Mouse (Mus musculus) thymus, postnatal 36 days (tissue): ENCODE data around the gene Pde11a.

Experiments used
- DNase-seq, 2 experiments: peaks; one replicate each; pipeline ENCODE4 v3.0.0; 2022; ENCODE audit warnings: mixed read lengths in 2 of 2

The Pde11a gene

GRCm38 (mm10) chr2:76132983-76133382 lies 205.6 kb downstream of the Pde11a start:
- no peak for DNase-seq

- no peak for DNase-seq
Measured at GRCm38 (mm10) chr2:76129933-76130627, 208.5 kb downstream of the Pde11a start.

GRCm38 (mm10) chr2:76129058-76129437 lies 209.5 kb downstream of the Pde11a start:
- DNase-seq, result peak; percentile 12 to 28

- DNase-seq, result peak; percentile 12 to 25
Measured at GRCm38 (mm10) chr2:76128105-76129057, 210.2 kb downstream of the Pde11a start.

GRCm38 (mm10) chr2:76126651-76127050 lies 211.9 kb downstream of the Pde11a start:
- DNase-seq, result no peak

GRCm38 (mm10) chr2:76124821-76125220 lies 213.8 kb downstream of the Pde11a start:
- DNase-seq, result no peak

- no peak for DNase-seq
Measured at GRCm38 (mm10) chr2:76122167-76122566, 216.4 kb downstream of the Pde11a start.

GRCm38 (mm10) chr2:76119848-76120247 lies 218.7 kb downstream of the Pde11a start:
- no peak for DNase-seq

GRCm38 (mm10) chr2:76118491-76118890 lies 220.1 kb downstream of the Pde11a start:
- no peak for DNase-seq

- no peak for DNase-seq
Measured at GRCm38 (mm10) chr2:76117219-76117618, 221.4 kb downstream of the Pde11a start.

- DNase-seq, result peak in 1 of 2 experiments; percentile 28
Measured at GRCm38 (mm10) chr2:76115696-76116095, 222.9 kb downstream of the Pde11a start.

- DNase-seq, result peak; percentile 13 to 22
Measured at GRCm38 (mm10) chr2:76114734-76115133, 223.8 kb downstream of the Pde11a start.

- DNase-seq, result no peak
Measured at GRCm38 (mm10) chr2:76109653-76110052, 228.9 kb downstream of the Pde11a start.

GRCm38 (mm10) chr2:76101889-76102602 lies 236.5 kb downstream of the Pde11a start:
- DNase-seq, result no peak

- no peak for DNase-seq
Measured at GRCm38 (mm10) chr2:76100597-76100996, 238.0 kb downstream of the Pde11a start.

GRCm38 (mm10) chr2:76099726-76100347 lies 238.7 kb downstream of the Pde11a start:
- DNase-seq, result no peak

- DNase-seq, result no peak
Measured at GRCm38 (mm10) chr2:76098381-76098780, 240.2 kb downstream of the Pde11a start.

GRCm38 (mm10) chr2:76097847-76098246 lies 240.7 kb downstream of the Pde11a start:
- DNase-seq, result no peak

GRCm38 (mm10) chr2:76097284-76097683 lies 241.3 kb downstream of the Pde11a start:
- DNase-seq, result no peak

GRCm38 (mm10) chr2:76095861-76096260 lies 242.7 kb downstream of the Pde11a start:
- no peak for DNase-seq

GRCm38 (mm10) chr2:76090506-76090905 lies 248.1 kb downstream of the Pde11a start:
- DNase-seq, result no peak

- no peak for DNase-seq
Measured at GRCm38 (mm10) chr2:76088844-76089243, 249.7 kb downstream of the Pde11a start.

GRCm38 (mm10) chr2:76088413-76088812 lies 250.2 kb downstream of the Pde11a start:
- no peak for DNase-seq
